Mouse (Mus musculus): ENCODE results near the gene Cpeb4.
A peak's percentile ranks its signal among the peaks of the same experiment; 100 is the strongest.

DNA sequence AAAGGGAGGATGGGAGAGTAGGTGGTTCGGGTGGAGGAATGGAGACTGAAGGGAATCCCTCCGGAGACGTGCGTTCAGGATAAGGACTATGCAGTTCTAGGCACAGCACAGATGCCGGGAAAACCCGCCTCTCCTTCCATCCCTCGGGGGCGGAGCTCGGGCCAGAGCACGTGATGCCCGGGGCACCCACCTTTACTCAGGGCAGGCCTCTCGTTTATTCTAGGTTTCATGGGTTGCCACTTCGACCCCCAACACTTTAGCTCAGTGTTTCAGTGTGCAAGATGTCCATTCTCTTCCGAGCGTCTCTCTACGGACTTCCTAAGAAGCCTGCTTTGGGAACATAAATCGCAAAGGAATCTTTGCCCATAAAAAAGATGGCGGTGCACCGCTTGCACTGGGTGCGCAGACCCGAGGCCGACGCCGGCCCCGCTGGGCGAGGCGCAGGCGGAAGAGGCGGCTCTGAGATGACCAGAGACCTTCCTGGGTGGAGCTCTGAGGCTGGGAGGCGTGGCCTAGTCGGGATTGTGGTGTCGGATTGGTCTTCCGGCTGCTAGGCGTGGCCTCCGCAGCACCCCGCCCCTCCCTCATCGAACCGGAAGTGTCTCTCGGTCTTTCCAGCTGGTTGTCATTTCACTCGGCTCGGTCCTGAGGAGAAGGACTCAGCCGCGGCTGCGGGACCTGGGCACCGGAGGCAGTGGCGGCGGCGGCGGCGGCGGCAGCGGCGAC is 1.6 kb upstream of the Cpeb4 start:
- TF ChIP-seq CTCF (IDR thresholded peaks at IDR 0.05; ENCODE audit: control insufficient read depth, insufficient read depth, insufficient read length) (no peak), MAX (IDR thresholded peaks at IDR 0.05) (peak; percentile 55), USF1 (IDR thresholded peaks at IDR 0.05; ENCODE audit: low read depth) (peak; percentile 99), MYOD1 (IDR thresholded peaks at IDR 0.05; ENCODE audit: control insufficient read depth, insufficient read length, low read depth) (no peak), MYOG (IDR thresholded peaks at IDR 0.05; ENCODE audit: control insufficient read depth, extremely low read depth, insufficient read length) (no peak), FOSL1 (IDR thresholded peaks at IDR 0.05; ENCODE audit: insufficient read depth, low read length, poor library complexity, severe bottlenecking) (no peak)
